Mouse (Mus musculus) cerebellum, adult 2 months (tissue): ENCODE data around the gene Syne1. TPM values are rescaled to one million over a fixed set of nuclear protein-coding genes. Genes with fewer than 3 reads are reported as not detected.

ENCODE experiments used
- DNase-seq, 2 experiments: peaks; one replicate each; pipeline ENCODE4 v3.0.0; 2021
- H3K27ac ChIP-seq: fragments of 200-500 bp; 2 replicates; pipeline ENCODE4 v1.5.1; 2012; ENCODE audit warnings: low read length, control low read depth, inconsistent platforms; ENCODE audit not compliant: insufficient read depth
- H3K27me3 ChIP-seq: fragments of 200-500 bp; 2 replicates; pipeline ENCODE4 v1.6.1; 2012; ENCODE audit warnings: inconsistent platforms, mild to moderate bottlenecking, low read length, moderate library complexity; ENCODE audit not compliant: control insufficient read depth, insufficient read depth
- H3K4me1 ChIP-seq: fragments of 200-500 bp; 2 replicates; pipeline ENCODE4 v1.6.1; 2011; ENCODE audit warnings: low read length; ENCODE audit not compliant: control insufficient read depth, insufficient read depth
- H3K4me3 ChIP-seq: fragments of 200-500 bp; replicated peaks from 2 replicates; pipeline ENCODE3; 2011; ENCODE audit warnings: mild to moderate bottlenecking, low read depth, low read length, control low read depth; ENCODE audit not compliant: insufficient read depth
- CTCF ChIP-seq: fragments of 200-500 bp; IDR thresholded peaks from 2 replicates; pipeline ENCODE4 v1.5.1; 2011; ENCODE audit warnings: low read depth, mild to moderate bottlenecking, control low read depth, low read length, moderate library complexity, borderline replicate concordance; ENCODE audit not compliant: insufficient read depth
- POLR2A ChIP-seq: fragments of 200-500 bp; IDR thresholded peaks from 2 replicates; pipeline ENCODE4 v1.6.1; 2011; ENCODE audit warnings: low read length, control low read depth, borderline replicate concordance; ENCODE audit not compliant: insufficient read depth
- WGBS: fragments of 180-500 bp; shearing (Covaris S2); methylation state at CpG from one replicate; pipeline ENCODE4 v1.1.7; 2018; 5-methylcytosine and 5-hydroxymethylcytosine counted together
- polyA plus RNA-seq: library from polyadenylated mRNA; depleted of rRNA; stranded (reverse); fragments of >200 nt; gene quantifications from 2 replicates; pipeline ENCODE4 v1.2.3, GENCODE M21; 2012

Gene Syne1
- polyA plus RNA-seq, 1 experiment, result 295 TPM

- Histone ChIP-seq H3K27me3 (no peaks in the 10 kb centered on the region), H3K4me3 (no peak overlapping the region), H3K4me1 (peaks cover 14% of the 10 kb centered on the region; the same call in 1 of the 2 replicates), H3K27ac (no peak overlapping the region)
- WGBS, result 94% methylated on average over 2 of the region's 2 CpGs
- TF ChIP-seq POLR2A (no peak), CTCF (no peak)
- DNase-seq, result no peak
These were observed 101.3 kb downstream of the Syne1 start for GRCm38 (mm10) chr10:5449944-5450343.

GRCm38 (mm10) chr10:5447950-5448716 is 103.1 kb downstream of the Syne1 start:
- Histone ChIP-seq H3K4me3 (no peak overlapping the region), H3K4me1 (peaks cover 14% of the 10 kb centered on the region; the same call in 1 of the 2 replicates), H3K27me3 (no peaks in the 10 kb centered on the region), H3K27ac (no peak overlapping the region)
- 40% methylated on average over 4 of the region's 4 CpGs for WGBS
- DNase-seq, result peak; percentile 56 to 80
- TF ChIP-seq CTCF, result no peak

GRCm38 (mm10) chr10:5445313-5445712 is 106.0 kb downstream of the Syne1 start:
- no peaks in the 10 kb centered on the region for H3K27me3 ChIP-seq
- TF ChIP-seq CTCF (no peak), POLR2A (no peak)
- H3K4me1 ChIP-seq, result peaks cover 28% of the 10 kb centered on the region
- 91% methylated on average over 3 of the region's 3 CpGs for WGBS
- no peak for DNase-seq
- no peak overlapping the region for H3K4me3 ChIP-seq
- H3K27ac ChIP-seq, result no peak overlapping the region

- Histone ChIP-seq H3K27ac (no peak overlapping the region), H3K4me1 (peaks cover 26% of the 10 kb centered on the region), H3K4me3 (no peak overlapping the region), H3K27me3 (no peaks in the 10 kb centered on the region)
- DNase-seq, result peak in 1 of 2 experiments; percentile 73
- TF ChIP-seq CTCF, result no peak
- no peak for TF ChIP-seq POLR2A
- WGBS, result 25% methylated on average over 2 of the region's 2 CpGs
These were observed 108.3 kb downstream of the Syne1 start for GRCm38 (mm10) chr10:5443020-5443419.

GRCm38 (mm10) chr10:5439802-5440350 is 111.4 kb downstream of the Syne1 start:
- WGBS, result 11% methylated on average over 2 of the region's 2 CpGs
- H3K4me3 ChIP-seq, result no peak overlapping the region
- DNase-seq, result peak; percentile 67 to 90
- H3K27me3 ChIP-seq, result no peaks in the 10 kb centered on the region
- TF ChIP-seq CTCF, result no peak
- no peak for TF ChIP-seq POLR2A
- no peak overlapping the region for H3K27ac ChIP-seq
- H3K4me1 ChIP-seq, result peaks cover 25% of the 10 kb centered on the region

- Histone ChIP-seq H3K4me1 (peaks cover 27% of the 10 kb centered on the region), H3K27me3 (no peaks in the 10 kb centered on the region), H3K4me3 (no peak overlapping the region), H3K27ac (no peak overlapping the region)
- WGBS, result 94% methylated on average over 2 of the region's 2 CpGs
- DNase-seq, result no peak
- TF ChIP-seq POLR2A (no peak), CTCF (no peak)
These were observed 113.5 kb downstream of the Syne1 start for GRCm38 (mm10) chr10:5437766-5438165.

GRCm38 (mm10) chr10:5423984-5424383 is 127.3 kb downstream of the Syne1 start:
- Histone ChIP-seq H3K27me3 (no peaks in the 10 kb centered on the region), H3K27ac (0 out of 2 replicates have a peak overlapping the region, but pooled peaks have one; percentile 5), H3K4me1 (peaks cover 10% of the 10 kb centered on the region), H3K4me3 (no peak overlapping the region)
- WGBS, result 6% methylated on average over 4 of the region's 4 CpGs
- TF ChIP-seq CTCF (no peak), POLR2A (no peak)
- DNase-seq, result peak in 1 of 2 experiments; percentile 34

GRCm38 (mm10) chr10:5415730-5416129 is 135.6 kb downstream of the Syne1 start:
- 43% methylated on average over 3 of the region's 3 CpGs for WGBS
- no peak for TF ChIP-seq CTCF
- no peak for TF ChIP-seq POLR2A
- DNase-seq, result peak in 1 of 2 experiments; percentile 38
- no peaks in the 10 kb centered on the region for H3K27me3 ChIP-seq
- 0 out of 2 replicates have a peak, but pooled peaks cover 4% of the 10 kb centered on the region for H3K4me1 ChIP-seq
- no peak overlapping the region for H3K4me3 ChIP-seq
- H3K27ac ChIP-seq, result no peak overlapping the region
